ENCODE assay signal across 8 mouse cellular contexts in the genomic region with DNA sequence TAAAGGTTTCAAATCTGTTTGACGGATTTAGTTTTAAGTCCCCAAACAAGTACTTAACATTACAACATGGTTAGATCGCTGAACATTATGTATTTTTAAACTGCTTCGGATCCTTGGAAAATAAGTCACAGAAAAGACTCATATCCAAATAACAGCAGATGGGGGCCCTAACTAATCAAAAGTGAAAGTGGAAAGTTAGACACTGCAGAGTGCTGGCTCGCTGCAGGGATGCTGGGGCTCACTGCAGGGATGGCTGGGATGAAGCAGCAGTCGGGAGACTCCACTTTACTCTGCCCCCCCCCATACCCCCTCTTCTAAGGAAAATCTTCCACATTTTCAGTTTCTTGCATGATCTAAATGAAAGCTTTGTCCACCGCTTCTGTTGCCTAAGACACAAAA.
DNase-seq lines count a peak whose midpoint lies in the region; ATAC-seq and TF ChIP-seq lines count a peak whose summit lies in the region.

No protein-coding gene starts in this region.

- ATAC-seq in common myeloid progenitor, adult 5-6 weeks (replicated peaks; ENCODE audit: low read depth, poor library complexity, severe bottlenecking) = peak; percentile 46
- no peak for ATAC-seq in hindbrain, embryonic 11.5 days (ENCODE audit: low FRiP score)

- H3K9ac ChIP-seq in hindbrain, embryonic 11.5 days (ENCODE audit: low read depth, low read length) = no peak overlapping the region

- H3K27me3 ChIP-seq in myocyte (ENCODE audit: control insufficient read depth, insufficient read depth, insufficient read length) = no peaks in the 10 kb centered on the region
- H3K27me3 ChIP-seq in hindbrain, embryonic 11.5 days (ENCODE audit: control insufficient read depth, insufficient read depth, low read length) = no peaks in the 10 kb centered on the region

- H3K36me3 ChIP-seq in myocyte (ENCODE audit: control insufficient read depth, insufficient read depth) = no peaks in the 10 kb centered on the region
- no peaks in the 10 kb centered on the region for H3K36me3 ChIP-seq in hindbrain, embryonic 11.5 days (ENCODE audit: control insufficient read depth, insufficient read depth, low read length)

- DNase-seq in lung, adult 2 months = no peak
- no peak for DNase-seq in lung, adult 18-20 months
- peak; percentile 32 to 34 for DNase-seq in heart, postnatal 14 days
- no peak for DNase-seq in hindbrain, embryonic 11.5 days (ENCODE audit: low spot score)
- no peak for DNase-seq in urinary bladder, postnatal 10 days (ENCODE audit: low spot score)
- no peak for DNase-seq in left cerebral cortex, postnatal 4 days

- no peaks in the 10 kb centered on the region for H3K79me2 ChIP-seq in myocyte (ENCODE audit: control insufficient read depth, insufficient read depth)

- TF ChIP-seq CTCF in lung, adult 2 months (IDR thresholded peaks at IDR 0.05; ENCODE audit: insufficient read depth, low read length) = no peak

- peaks cover 4% of the 10 kb centered on the region; the same call in 1 of the 2 replicates for H3K4me1 ChIP-seq in lung, adult 2 months (ENCODE audit: control insufficient read depth, insufficient read depth, low read length)
- no peaks in the 10 kb centered on the region for H3K4me1 ChIP-seq in hindbrain, embryonic 11.5 days (replicated peaks; ENCODE audit: control insufficient read depth, insufficient read depth, low read length)

- no peaks in the 10 kb centered on the region for H3K9me3 ChIP-seq in hindbrain, embryonic 11.5 days (ENCODE audit: control insufficient read depth, low read length)

- intact Hi-C loops in heart, postnatal 14 days (cut with DNase I) = loop anchor here (5.0 kb wide), 1 partner anchor 155 kb away; a partner anchor contains a TSS
- intact Hi-C loops in left cerebral cortex, postnatal 4 days (cut with DNase I) = loop anchor here (10.0 kb wide), 1 partner anchor 157 kb away; a partner anchor contains a TSS

- peak overlapping the region; percentile 52 for H3K4me3 ChIP-seq in lung, adult 2 months (replicated peaks; ENCODE audit: extremely low read depth, low read depth, low read length)
- H3K4me3 ChIP-seq in myocyte = peak overlapping the region; percentile 25
- H3K4me3 ChIP-seq in hindbrain, embryonic 11.5 days (ENCODE audit: low read depth, low read length) = no peak overlapping the region

- no peak for TF ChIP-seq POLR2A in lung, adult 2 months (IDR thresholded peaks at IDR 0.05; ENCODE audit: borderline replicate concordance, extremely low read depth, low read depth, low read length)
- TF ChIP-seq POLR2A in myocyte (IDR thresholded peaks at IDR 0.05; ENCODE audit: insufficient read length, low read depth) = no peak

- H3ac ChIP-seq in myocyte (ENCODE audit: control insufficient read depth, insufficient read length) = no peak overlapping the region

- H3K27ac ChIP-seq in hindbrain, embryonic 11.5 days (ENCODE audit: low read depth, low read length) = no peak overlapping the region

- H3K4me2 ChIP-seq in myocyte (ENCODE audit: low read depth) = peak overlapping the region; percentile 88
- no peak overlapping the region for H3K4me2 ChIP-seq in hindbrain, embryonic 11.5 days (replicated peaks; ENCODE audit: low read depth, low read length)

- WGBS in lung, adult 2 months = 21% methylated on average over 6 of the region's 6 CpGs
- WGBS in hindbrain, embryonic 11.5 days = 81% methylated on average over 6 of the region's 6 CpGs

TF ChIP-seq in myocyte, 11 proteins besides CTCF, POLR2A, EP300 and RAD21:
- no peak for TF ChIP-seq MYOG (IDR thresholded peaks at IDR 0.05; ENCODE audit: control insufficient read depth in 1 of 3, insufficient read depth in 1 of 3, insufficient read length in 2 of 3, low read depth in 2 of 3)
- no peak for TF ChIP-seq CEBPB (IDR thresholded peaks at IDR 0.05; ENCODE audit: insufficient read depth, poor library complexity, severe bottlenecking)
- no peak for TF ChIP-seq E2F4 (IDR thresholded peaks at IDR 0.05; ENCODE audit: insufficient read depth)
- TF ChIP-seq MYOD1 (IDR thresholded peaks at IDR 0.05; ENCODE audit: control insufficient read depth in 1 of 3, insufficient read length in 2 of 3, low read depth in 2 of 3) = no peak
- no peak for TF ChIP-seq TCF3 (IDR thresholded peaks at IDR 0.05; ENCODE audit: insufficient read length, low read depth)
- TF ChIP-seq POLR2AphosphoS2 (IDR thresholded peaks at IDR 0.05; ENCODE audit: insufficient read length, low read depth) = no peak
- no peak for TF ChIP-seq SRF (IDR thresholded peaks at IDR 0.05; ENCODE audit: control insufficient read depth, insufficient read length, low read depth)
- TF ChIP-seq REST (IDR thresholded peaks at IDR 0.05; ENCODE audit: insufficient read depth, insufficient read length) = no peak

Comparison
In these comparisons a context has a peak if more than half of its experiments do, and no peak if none do; other contexts are left out.
1. DNase-seq: peak in heart, postnatal 14 days (2 of 2); none in lung, adult 2 months (single experiment), lung, adult 18-20 months (0 of 2), hindbrain, embryonic 11.5 days (single experiment), urinary bladder, postnatal 10 days (single experiment) and left cerebral cortex, postnatal 4 days (single experiment).